Comparison of ENCODE assay signal across 17 mouse cellular contexts in genomic region chr12:109058660-109059059, GRCm38 (mm10). TPM values are rescaled to one million over a fixed set of nuclear protein-coding genes. Genes with fewer than 3 reads are reported as not detected.
"Had no signal": no experiment of that assay in that cellular context is flagged by ENCODE, and none has a peak within 500 bp of the region (broad histone marks: within the 10 kb centered on the region; RNA-seq: fewer than 3 reads in every experiment).

No protein-coding gene starts in this region.

- H3K4me1 ChIP-seq: megakaryocyte, embryonic 14.5 days had no signal

- H3K4me2 ChIP-seq: intestine, embryonic 15.5 days; kidney, embryonic 15.5 days; lung, embryonic 14.5 days; midbrain, embryonic 11.5 days had no signal

- H3K27ac ChIP-seq: intestine, embryonic 15.5 days; kidney, embryonic 15.5 days; left cerebral cortex, adult 2 months; liver, embryonic 14.5 days; stomach, postnatal 0 days had no signal

- H3K4me3 ChIP-seq: intestine, embryonic 15.5 days; kidney, embryonic 15.5 days; left cerebral cortex, adult 2 months; megakaryocyte, embryonic 14.5 days had no signal

- H3K9ac ChIP-seq: intestine, embryonic 15.5 days; kidney, embryonic 15.5 days; liver, embryonic 14.5 days; liver, postnatal 0 days; lung, embryonic 14.5 days had no signal

- H3K36me3 ChIP-seq: intestine, embryonic 15.5 days; kidney, embryonic 15.5 days had no signal

- DNase-seq: kidney, adult 11 months; kidney, adult 8-10 months; kidney, postnatal 10 days; kidney, postnatal 36 days; liver, postnatal 0 days; lung, embryonic 14.5 days; lung, postnatal 36 days; midbrain, embryonic 14.5 days had no signal

- ATAC-seq: intestine, embryonic 15.5 days; liver, postnatal 0 days; lung, postnatal 0 days had no signal

- H3K9me3 ChIP-seq: intestine, embryonic 15.5 days; kidney, embryonic 15.5 days; megakaryocyte, embryonic 14.5 days had no signal

RNA-seq across cellular contexts. Expression of gene Begain, which starts 9.4 kb away (rescaled TPM):
- total RNA-seq: liver, adult 2 months had no signal
- polyA plus RNA-seq: liver, adult 2 months had no signal
